Mouse (Mus musculus) right cerebral cortex, postnatal 14 days (tissue): ENCODE data around the gene 9930111J21Rik2.
"Not testable (repeated sequence)": the region's sequence is repeated elsewhere in the genome, so short reads cannot be mapped to it uniquely, and the experiment has no call there.

Source experiments
- DNase-seq: peaks from one replicate; pipeline ENCODE4 v3.0.0; 2022

The 9930111J21Rik2 gene

GRCm38 (mm10) chr11:49076001-49076757 is 25.1 kb upstream of the 9930111J21Rik2 start, which contains the start of gene Ifi47:
Ifi47 (plus strand) TSS chr11:49076587.
- DNase-seq, result not testable (repeated sequence)

- no peak for DNase-seq
Observed at GRCm38 (mm10) chr11:49068358-49068757, 17.3 kb upstream of the 9930111J21Rik2 start.

GRCm38 (mm10) chr11:49063713-49064469 is 12.8 kb upstream of the 9930111J21Rik2 start, which contains the start of gene Tgtp2:
Tgtp2 (minus strand) TSS chr11:49064206.
- not testable (repeated sequence) for DNase-seq

- DNase-seq, result not testable (repeated sequence)
Observed at GRCm38 (mm10) chr11:49061865-49062264, 10.8 kb upstream of the 9930111J21Rik2 start.

- not testable (repeated sequence) for DNase-seq
Observed at GRCm38 (mm10) chr11:49060061-49060460, 9.0 kb upstream of the 9930111J21Rik2 start.

GRCm38 (mm10) chr11:49051894-49052293 is 852 bp upstream of the 9930111J21Rik2 start:
- not testable (repeated sequence) for DNase-seq

- not testable (repeated sequence) for DNase-seq
Observed at GRCm38 (mm10) chr11:49050064-49050463, 978 bp downstream of the 9930111J21Rik2 start.

GRCm38 (mm10) chr11:49012074-49012473 is 39.0 kb downstream of the 9930111J21Rik2 start:
- DNase-seq, result not testable (repeated sequence)

GRCm38 (mm10) chr11:49006785-49007184 is 44.3 kb downstream of the 9930111J21Rik2 start:
- not testable (repeated sequence) for DNase-seq

- DNase-seq, result not testable (repeated sequence)
Observed at GRCm38 (mm10) chr11:49006317-49006716, 44.7 kb downstream of the 9930111J21Rik2 start.

- DNase-seq, result not testable (repeated sequence)
Observed at GRCm38 (mm10) chr11:49000411-49000810, 50.6 kb downstream of the 9930111J21Rik2 start.

- not testable (repeated sequence) for DNase-seq
Observed at GRCm38 (mm10) chr11:48994018-48994417, 57.0 kb downstream of the 9930111J21Rik2 start, which contains the start of gene Tgtp1. Tgtp1 (minus strand) TSS chr11:48994172.

GRCm38 (mm10) chr11:48993296-48993695 is 57.7 kb downstream of the 9930111J21Rik2 start:
- not testable (repeated sequence) for DNase-seq

GRCm38 (mm10) chr11:48991740-48992520 is 59.1 kb downstream of the 9930111J21Rik2 start, which contains the start of gene Gm12185:
Gm12185 (minus strand) TSS chr11:48992226.
- not testable (repeated sequence) for DNase-seq

- DNase-seq, result not testable (repeated sequence)
Observed at GRCm38 (mm10) chr11:48989981-48990380, 61.1 kb downstream of the 9930111J21Rik2 start.

GRCm38 (mm10) chr11:48988219-48988618 is 62.8 kb downstream of the 9930111J21Rik2 start:
- DNase-seq, result not testable (repeated sequence)

GRCm38 (mm10) chr11:48982848-48983247 is 68.2 kb downstream of the 9930111J21Rik2 start:
- not testable (repeated sequence) for DNase-seq

- not testable (repeated sequence) for DNase-seq
Observed at GRCm38 (mm10) chr11:48980052-48980451, 71.0 kb downstream of the 9930111J21Rik2 start.

GRCm38 (mm10) chr11:48979251-48979650 is 71.8 kb downstream of the 9930111J21Rik2 start, which contains the start of gene 9930111J21Rik1:
9930111J21Rik1 (minus strand) TSS chr11:48979398.
- not testable (repeated sequence) for DNase-seq

GRCm38 (mm10) chr11:48978240-48978939 is 72.7 kb downstream of the 9930111J21Rik2 start, which contains the start of gene Olfr56:
Olfr56 (plus strand) TSS chr11:48978889.
- not testable (repeated sequence) for DNase-seq

GRCm38 (mm10) chr11:48974686-48975085 is 76.4 kb downstream of the 9930111J21Rik2 start:
- DNase-seq, result not testable (repeated sequence)
